ENCODE assay signal across 9 mouse cellular contexts in the genomic region with DNA sequence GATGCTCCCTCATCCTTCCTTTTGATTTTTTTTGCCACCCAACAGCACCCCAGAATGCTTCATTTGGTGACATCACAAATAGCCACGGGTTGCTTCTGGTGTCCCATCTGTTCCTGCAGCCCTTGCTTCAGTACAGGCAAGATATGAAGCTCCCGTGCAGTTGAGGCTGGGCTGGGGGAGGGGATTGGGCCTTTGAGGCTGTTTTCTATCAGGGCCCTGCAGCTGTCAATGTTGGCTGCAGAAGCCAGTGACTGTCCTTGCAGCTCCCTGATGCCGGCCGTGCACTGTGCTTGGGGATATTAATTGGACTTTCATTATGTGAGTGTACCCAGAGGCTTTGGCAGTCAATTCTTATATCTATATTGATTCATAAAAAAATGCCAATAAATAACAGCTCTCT.
DNase-seq lines count a peak whose midpoint lies in the region; ATAC-seq and TF ChIP-seq lines count a peak whose summit lies in the region.
"Had no signal": no experiment of that assay in that cellular context is flagged by ENCODE, and none has a peak within 500 bp of the region (broad histone marks: within the 10 kb centered on the region; RNA-seq: fewer than 3 reads in every experiment).

No protein-coding gene starts in this region.

- 14% methylated on average over 4 of the region's 4 CpGs for WGBS in heart, embryonic 10.5 days
- 15% methylated on average over 4 of the region's 4 CpGs for WGBS in heart, embryonic 13.5 days
- 24% methylated on average over 4 of the region's 4 CpGs for WGBS in midbrain, embryonic 12.5 days
- 56% methylated on average over 4 of the region's 4 CpGs for WGBS in intestine, postnatal 0 days

- no peak for TF ChIP-seq CTCF in intestine, postnatal 0 days (IDR thresholded peaks at IDR 0.05; ENCODE audit: low read depth)

- no peaks in the 10 kb centered on the region for H3K36me3 ChIP-seq in heart, embryonic 10.5 days
- no peaks in the 10 kb centered on the region for H3K36me3 ChIP-seq in heart, embryonic 13.5 days
- H3K36me3 ChIP-seq in midbrain, embryonic 12.5 days = no peaks in the 10 kb centered on the region
- H3K36me3 ChIP-seq in intestine, postnatal 0 days (ENCODE audit: control insufficient read depth, insufficient read depth) = no peaks in the 10 kb centered on the region
- H3K36me3 ChIP-seq: embryonic facial prominence, embryonic 12.5 days had no signal

- ATAC-seq in heart, embryonic 13.5 days (ENCODE audit: extremely low read depth, insufficient number of reproducible peaks, low FRiP score, low TSS enrichment) = no peak
- peak; percentile 83 for ATAC-seq in midbrain, embryonic 12.5 days (ENCODE audit: low FRiP score, low read depth)
- no peak for ATAC-seq in intestine, postnatal 0 days

- no peak overlapping the region for H3K9ac ChIP-seq in heart, embryonic 13.5 days
- H3K9ac ChIP-seq in midbrain, embryonic 12.5 days (replicated peaks) = no peak overlapping the region
- no peak overlapping the region for H3K9ac ChIP-seq in intestine, postnatal 0 days (ENCODE audit: low read depth, low read length)
- H3K9ac ChIP-seq: embryonic facial prominence, embryonic 12.5 days had no signal

- no peak overlapping the region for H3K4me3 ChIP-seq in heart, embryonic 10.5 days
- H3K4me3 ChIP-seq in heart, embryonic 13.5 days = no peak overlapping the region
- no peak overlapping the region for H3K4me3 ChIP-seq in midbrain, embryonic 12.5 days
- no peak overlapping the region for H3K4me3 ChIP-seq in intestine, postnatal 0 days (ENCODE audit: low read depth, low read length)
- H3K4me3 ChIP-seq: embryonic facial prominence, embryonic 12.5 days had no signal

- H3K27me3 ChIP-seq in heart, embryonic 10.5 days (ENCODE audit: insufficient read depth, poor library complexity, severe bottlenecking) = no peaks in the 10 kb centered on the region
- no peaks in the 10 kb centered on the region for H3K27me3 ChIP-seq in heart, embryonic 13.5 days (replicated peaks)
- H3K27me3 ChIP-seq in midbrain, embryonic 12.5 days = no peaks in the 10 kb centered on the region
- H3K27me3 ChIP-seq in intestine, postnatal 0 days (replicated peaks; ENCODE audit: control insufficient read depth, insufficient read depth, low read length) = no peaks in the 10 kb centered on the region
- H3K27me3 ChIP-seq: embryonic facial prominence, embryonic 12.5 days had no signal

- no peak overlapping the region for H3K27ac ChIP-seq in heart, embryonic 10.5 days
- H3K27ac ChIP-seq in heart, embryonic 13.5 days (replicated peaks) = no peak overlapping the region
- H3K27ac ChIP-seq in midbrain, embryonic 12.5 days (replicated peaks) = peak overlapping the region; percentile 46; the same call in 1 of the 2 replicates
- H3K27ac ChIP-seq in intestine, postnatal 0 days (ENCODE audit: low read depth, low read length) = no peak overlapping the region
- H3K27ac ChIP-seq: embryonic facial prominence, embryonic 12.5 days had no signal

- no peaks in the 10 kb centered on the region for H3K9me3 ChIP-seq in heart, embryonic 10.5 days
- no peaks in the 10 kb centered on the region for H3K9me3 ChIP-seq in heart, embryonic 13.5 days
- H3K9me3 ChIP-seq in midbrain, embryonic 12.5 days = no peaks in the 10 kb centered on the region
- H3K9me3 ChIP-seq in intestine, postnatal 0 days (ENCODE audit: control insufficient read depth) = no peaks in the 10 kb centered on the region
- H3K9me3 ChIP-seq: embryonic facial prominence, embryonic 12.5 days had no signal

- peaks cover 9% of the 10 kb centered on the region for H3K4me1 ChIP-seq in heart, embryonic 10.5 days
- H3K4me1 ChIP-seq in heart, embryonic 13.5 days = peaks cover 19% of the 10 kb centered on the region
- peaks cover 11% of the 10 kb centered on the region; the same call in 1 of the 2 replicates for H3K4me1 ChIP-seq in midbrain, embryonic 12.5 days
- H3K4me1 ChIP-seq in intestine, postnatal 0 days (replicated peaks; ENCODE audit: control insufficient read depth, insufficient read depth, low read length) = no peaks in the 10 kb centered on the region

- peak overlapping the region; percentile 19; the same call in 1 of the 2 replicates for H3K4me2 ChIP-seq in heart, embryonic 13.5 days
- H3K4me2 ChIP-seq in midbrain, embryonic 12.5 days (replicated peaks) = no peak overlapping the region
- H3K4me2 ChIP-seq in intestine, postnatal 0 days (replicated peaks; ENCODE audit: low read depth) = no peak overlapping the region
- H3K4me2 ChIP-seq: embryonic facial prominence, embryonic 12.5 days had no signal

- DNase-seq in heart, adult 18-20 months = peak; percentile 33 to 44
- no peak for DNase-seq in heart, embryonic 10.5 days (ENCODE audit: low spot score)
- peak; percentile 64 for DNase-seq in cerebellum, adult 8-10 months
- DNase-seq in natural killer cell, adult 2 months (ENCODE audit: low spot score in 2 of 2) = no peak
- DNase-seq in T-cell, adult 2 months (ENCODE audit: low spot score) = no peak

Comparison
In these comparisons a context has a peak if more than half of its experiments do, and no peak if none do; other contexts are left out.
1. DNase-seq: peak in heart, adult 18-20 months (2 of 2) and cerebellum, adult 8-10 months (single experiment); none in heart, embryonic 10.5 days (single experiment), natural killer cell, adult 2 months (0 of 2) and T-cell, adult 2 months (single experiment).